In the genomic region with DNA sequence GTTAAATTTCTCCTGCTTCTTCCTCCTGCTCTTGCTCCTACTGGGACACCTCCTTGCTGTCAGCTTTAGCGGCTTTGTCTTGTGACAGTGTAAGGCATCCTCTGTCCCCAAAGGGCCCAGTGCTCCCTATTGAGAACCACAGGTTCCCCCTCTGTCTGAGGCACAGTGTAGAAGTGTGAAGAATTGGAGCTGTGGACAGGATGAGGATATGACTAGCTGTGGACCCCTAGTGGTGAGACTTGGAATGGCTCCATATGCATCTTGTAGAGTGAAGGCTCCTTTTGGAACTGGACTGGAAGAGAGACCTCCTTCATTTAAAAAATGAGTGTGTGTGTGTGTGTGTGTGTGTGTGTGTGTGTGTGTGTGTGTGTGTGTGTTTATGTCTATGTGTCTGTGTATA, we compare ENCODE assay signal across 8 mouse cellular contexts. TPM values are rescaled to one million over a fixed set of nuclear protein-coding genes. Genes with fewer than 3 reads are reported as not detected.
A peak's percentile ranks its signal among the peaks of the same experiment; 100 is the strongest.
DNase-seq lines count a peak whose midpoint lies in the region; ATAC-seq and TF ChIP-seq lines count a peak whose summit lies in the region.

No protein-coding gene starts in this region.

- no peaks in the 10 kb centered on the region for H3K27me3 ChIP-seq in forebrain, postnatal 0 days (ENCODE audit: insufficient read depth, low read length)

- no peak overlapping the region for H3K9ac ChIP-seq in forebrain, postnatal 0 days

- H3K4me3 ChIP-seq in forebrain, postnatal 0 days (ENCODE audit: low read depth, low read length): no peak overlapping the region

- peak; percentile 83 for ATAC-seq in forebrain, postnatal 0 days
- peak; percentile 64 for ATAC-seq in megakaryocyte-erythroid progenitor cell, adult 5-6 weeks (replicated peaks; ENCODE audit: low FRiP score, low TSS enrichment, poor library complexity, severe bottlenecking)

- H3K4me1 ChIP-seq in forebrain, postnatal 0 days (ENCODE audit: insufficient read depth): no peaks in the 10 kb centered on the region

- WGBS in forebrain, postnatal 0 days: 18% methylated on average over 1 of the region's 1 CpGs

- no peaks in the 10 kb centered on the region for H3K9me3 ChIP-seq in forebrain, postnatal 0 days (ENCODE audit: low read length)

- peak; percentile 89 for TF ChIP-seq CTCF in forebrain, postnatal 0 days (IDR thresholded peaks at IDR 0.05; ENCODE audit: low read depth)

- H3K27ac ChIP-seq in forebrain, postnatal 0 days (ENCODE audit: low read depth, low read length): no peak overlapping the region

- H3K36me3 ChIP-seq in forebrain, postnatal 0 days (ENCODE audit: insufficient read depth): no peaks in the 10 kb centered on the region

- no peak overlapping the region for H3K4me2 ChIP-seq in forebrain, postnatal 0 days (ENCODE audit: low read depth)

- DNase-seq in gastrocnemius, adult 18-20 months (ENCODE audit: low spot score): peak; percentile 75
- no peak for DNase-seq in gastrocnemius, postnatal 25 days
- DNase-seq in cerebellum, adult 18-20 months: peak; percentile 78 to 83
- DNase-seq in forebrain, postnatal 0 days: peak; percentile 84
- peak; percentile 92 for DNase-seq in induced T-regulatory cell, adult 2 months (ENCODE audit: low read depth)
- peak; percentile 26 to 43 for DNase-seq in left cerebral cortex, adult 8-10 months (ENCODE audit: low spot score in 2 of 2)
- DNase-seq in right cerebral cortex, postnatal 4 days: peak; percentile 79

RNA-seq across cellular contexts. Expression of a gene that starts 6.6 kb away (rescaled TPM):
- not detected for total RNA-seq in gastrocnemius, adult 18-20 months (2021)
- total RNA-seq in gastrocnemius, postnatal 25 days (2021): not detected
- not detected in 2 replicates for total RNA-seq in forebrain, postnatal 0 days (2014; rRNA removed)
- not detected in 2 replicates for polyA plus RNA-seq in forebrain, postnatal 0 days (2015; fragmentation: Nextera tagmentation; extraction: Ambion mirVana)
- total RNA-seq in left cerebral cortex, adult 8-10 months (2022): not detected
- total RNA-seq in megakaryocyte-erythroid progenitor cell, adult 5-6 weeks (2014; fragmentation: Nextera tagmentation): not detected in 2 replicates
- total RNA-seq in megakaryocyte-erythroid progenitor cell, adult 5-6 weeks (2017): not detected in 2 replicates

RNA-seq across cellular contexts. Expression of a gene that starts 9.4 kb away (rescaled TPM):
- not detected for total RNA-seq in gastrocnemius, adult 18-20 months (2021)
- not detected for total RNA-seq in gastrocnemius, postnatal 25 days (2021)
- not detected in 2 replicates for total RNA-seq in forebrain, postnatal 0 days (2014; rRNA removed)
- 2.5 and 3.4 TPM in 2 replicates for polyA plus RNA-seq in forebrain, postnatal 0 days (2015; fragmentation: Nextera tagmentation; extraction: Ambion mirVana)
- total RNA-seq in left cerebral cortex, adult 8-10 months (2022): under 1 TPM in 1 of 4 experiments, not detected in 3; 0.67 TPM
- total RNA-seq in megakaryocyte-erythroid progenitor cell, adult 5-6 weeks (2014; fragmentation: Nextera tagmentation): not detected in 2 replicates
- 3.5 and 5.0 TPM in 2 replicates for total RNA-seq in megakaryocyte-erythroid progenitor cell, adult 5-6 weeks (2017)
